Mouse (Mus musculus) thymus, adult 2 months (tissue): ENCODE data around the gene Limk2.

ENCODE experiments used
- CTCF ChIP-seq: fragments of 200-500 bp; IDR thresholded peaks from 2 replicates; pipeline ENCODE4 v1.5.1; 2012; ENCODE audit warnings: mild to moderate bottlenecking, control low read depth, low read length, moderate library complexity, borderline replicate concordance; ENCODE audit not compliant: control insufficient read depth, poor library complexity, insufficient read depth; ENCODE audit errors: extremely low read depth
- POLR2A ChIP-seq: fragments of 200-500 bp; IDR thresholded peaks from 2 replicates; pipeline ENCODE4 v1.6.1; 2012; ENCODE audit warnings: mild to moderate bottlenecking, low read length, control low read depth, moderate library complexity; ENCODE audit not compliant: control insufficient read depth, poor library complexity, insufficient read depth; ENCODE audit errors: extremely low read depth

GRCm38 (mm10) chr11:3390789-3391188, 18.2 kb downstream of the Limk2 start:
- TF ChIP-seq CTCF (no peak), POLR2A (no peak)
